Mouse (Mus musculus) embryonic fibroblast, embryonic 13.5 days (primary cell): ENCODE data around the gene Tsr1. TPM values are rescaled to one million over a fixed set of nuclear protein-coding genes. Genes with fewer than 3 reads are reported as not detected.

Experiments used
- H3K27ac ChIP-seq: 2 replicates; pipeline ENCODE4 v1.5.1; 2012; ENCODE audit warnings: low read length, control low read depth, inconsistent platforms; ENCODE audit not compliant: insufficient read depth
- H3K4me1 ChIP-seq: 2 replicates; pipeline ENCODE4 v1.6.1; 2011; ENCODE audit warnings: low read length; ENCODE audit not compliant: control insufficient read depth, insufficient read depth
- H3K4me3 ChIP-seq: 2 replicates; pipeline ENCODE4 v1.5.1; 2011; ENCODE audit warnings: mild to moderate bottlenecking, control low read depth, low read length; ENCODE audit not compliant: insufficient read depth
- CTCF ChIP-seq: IDR thresholded peaks from 2 replicates; pipeline ENCODE4 v1.5.1; 2011; ENCODE audit warnings: mild to moderate bottlenecking, control low read depth, low read length, moderate library complexity, borderline replicate concordance; ENCODE audit not compliant: insufficient read depth
- POLR2A ChIP-seq: IDR thresholded peaks from 2 replicates; pipeline ENCODE4 v1.6.1; 2011; ENCODE audit warnings: low read depth, mild to moderate bottlenecking, control low read depth, low read length, moderate library complexity
- polyA plus RNA-seq: library from polyadenylated mRNA; stranded (reverse); fragments of >200 nt; gene quantifications from 2 replicates; pipeline ENCODE4 v1.2.4, GENCODE M21; 2011; ENCODE audit warnings: low read depth; ENCODE audit not compliant: missing spikeins, insufficient read length

The Tsr1 gene
- polyA plus RNA-seq, 1 experiment = 64.3 TPM

DNA sequence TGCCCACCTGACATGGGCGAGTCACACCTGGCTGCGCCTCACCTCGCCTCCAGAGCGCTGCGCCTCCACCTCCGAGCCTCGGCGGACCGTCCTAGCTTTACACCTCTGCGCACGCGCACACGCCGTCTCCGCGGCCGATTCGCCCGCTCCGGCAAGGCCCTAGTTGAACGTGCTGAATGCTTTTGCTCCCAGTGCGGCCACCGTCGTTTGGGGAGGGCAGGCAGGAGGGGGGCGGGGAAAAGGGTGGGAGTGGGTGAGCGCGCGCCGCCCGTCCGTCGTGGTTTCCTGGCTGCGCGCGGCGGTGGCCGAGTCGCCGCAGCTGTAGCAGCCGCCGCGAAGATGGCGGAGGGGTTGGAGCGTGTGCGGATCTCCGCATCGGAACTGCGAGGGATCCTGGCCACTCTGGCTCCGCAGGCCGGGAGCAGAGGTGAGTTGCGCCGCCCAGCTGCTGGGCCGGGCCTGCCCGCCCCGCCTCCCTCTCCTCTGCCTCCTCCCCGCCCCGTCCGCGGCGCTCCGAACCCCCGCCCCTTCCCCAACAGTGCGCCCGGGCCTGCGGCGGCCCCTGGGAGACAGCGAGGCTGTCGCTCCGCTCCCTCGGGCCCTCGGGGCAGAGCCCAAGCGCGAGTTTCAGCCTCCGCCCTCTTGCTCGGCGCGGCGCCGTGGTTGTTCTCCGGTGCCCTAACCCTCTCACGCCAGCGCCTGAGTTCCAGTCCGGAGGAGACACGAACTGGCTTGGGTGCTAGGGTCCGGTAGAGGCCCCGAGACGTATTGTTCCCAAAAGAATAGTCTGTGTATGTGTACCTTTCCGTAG, 27.9 kb downstream of the Tsr1 start, which contains the start of the genes Smg6 and Srr:
TSS of gene Smg6 (plus strand) at position 247 of the 811 bp plus-strand sequence.
TSS of gene Srr (minus strand) at position 372 of the 811 bp plus-strand sequence.
- TF ChIP-seq POLR2A = peak; percentile 80
- no peak for TF ChIP-seq CTCF
- Histone ChIP-seq H3K27ac (peak within 1 kb of the TSS; percentile 94), H3K4me3 (peak within 1 kb of the TSS; percentile 90), H3K4me1 (no peaks in the 10 kb centered on the region)

DNA sequence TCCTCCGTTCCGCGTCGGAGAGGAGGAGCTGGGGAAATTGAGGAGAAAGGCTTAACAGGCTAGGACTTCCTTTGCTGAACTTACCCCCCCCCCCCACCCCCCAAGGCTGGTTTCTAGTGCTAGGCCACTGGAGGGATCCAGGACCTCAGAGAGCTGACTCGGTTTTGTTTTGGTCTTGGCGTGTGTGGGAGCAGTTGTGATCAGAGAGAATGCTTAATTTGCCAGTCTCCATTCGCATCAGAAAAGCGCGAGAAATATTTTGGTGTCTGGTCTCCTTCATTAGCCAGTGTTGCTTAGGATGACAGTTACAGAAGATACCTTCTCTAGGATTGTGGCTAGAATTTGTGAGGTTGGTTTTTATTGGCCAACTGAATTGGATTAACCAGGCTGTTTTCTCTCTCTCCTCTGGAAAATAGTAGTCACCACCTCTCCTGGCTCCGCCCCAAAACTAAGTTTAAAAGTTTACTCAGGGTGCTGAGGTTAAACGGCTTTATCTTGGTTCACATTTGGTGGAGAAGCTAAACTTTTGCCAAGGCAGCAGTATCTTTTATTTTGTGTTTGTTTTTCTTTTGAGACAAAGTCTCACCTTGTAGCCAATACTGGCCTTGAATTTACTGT, 28.6 kb downstream of the Tsr1 start:
- TF ChIP-seq POLR2A (no peak), CTCF (no peak)
- peak overlapping the region; percentile 94 for H3K27ac ChIP-seq
- H3K4me3 ChIP-seq = peak overlapping the region; percentile 90
- H3K4me1 ChIP-seq = no peaks in the 10 kb centered on the region

GRCm38 (mm10) chr11:74927236-74927725, 29.4 kb downstream of the Tsr1 start:
- Histone ChIP-seq H3K27ac (no peak overlapping the region), H3K4me1 (no peaks in the 10 kb centered on the region), H3K4me3 (no peak overlapping the region)
- no peak for TF ChIP-seq POLR2A
- no peak for TF ChIP-seq CTCF

GRCm38 (mm10) chr11:74929111-74929510, 31.2 kb downstream of the Tsr1 start:
- no peak overlapping the region for H3K4me3 ChIP-seq
- TF ChIP-seq CTCF (no peak), POLR2A (no peak)
- H3K4me1 ChIP-seq = no peaks in the 10 kb centered on the region
- H3K27ac ChIP-seq = no peak overlapping the region

DNA sequence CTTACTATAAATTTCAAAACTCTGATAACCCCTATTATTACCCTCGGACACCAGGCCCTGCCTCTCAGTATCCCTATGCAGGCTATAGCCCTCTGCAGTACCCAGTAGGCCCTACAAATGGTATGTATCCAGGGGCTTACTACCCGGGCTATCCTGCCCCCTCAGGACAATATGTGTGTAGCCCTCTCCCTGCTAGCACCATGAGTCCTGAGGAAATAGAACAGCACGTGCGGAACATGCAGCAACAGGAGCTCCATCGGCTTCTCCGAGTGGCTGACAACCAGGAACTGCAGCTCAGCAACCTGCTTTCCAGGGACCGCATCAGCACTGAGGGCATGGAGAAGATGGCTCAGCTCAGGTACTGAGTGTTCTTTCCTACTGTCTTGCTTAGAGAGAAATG, 32.5 kb downstream of the Tsr1 start:
- H3K4me1 ChIP-seq = no peaks in the 10 kb centered on the region
- H3K27ac ChIP-seq = no peak overlapping the region
- no peak for TF ChIP-seq CTCF
- no peak for TF ChIP-seq POLR2A
- H3K4me3 ChIP-seq = no peak overlapping the region

DNA sequence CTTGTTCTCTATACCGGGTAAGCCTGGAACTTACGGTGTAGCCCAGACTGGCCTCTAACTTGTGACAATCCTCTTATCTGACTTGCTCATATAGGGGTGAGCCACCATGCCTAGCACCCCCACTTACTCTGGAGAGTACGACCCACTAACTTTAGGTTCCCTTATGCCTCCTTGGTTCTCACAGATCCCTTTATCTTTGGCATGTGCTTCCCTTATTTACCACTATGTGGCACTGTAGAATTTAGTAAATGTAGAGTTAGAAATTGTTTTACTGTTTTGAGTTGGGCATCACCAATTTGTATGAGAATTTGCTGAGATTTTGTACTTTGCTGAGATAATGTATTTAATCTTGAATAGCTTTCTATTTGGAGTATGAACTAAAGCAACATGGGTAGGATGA, 48.5 kb downstream of the Tsr1 start:
- TF ChIP-seq POLR2A = no peak
- Histone ChIP-seq H3K4me3 (no peak overlapping the region), H3K4me1 (no peaks in the 10 kb centered on the region; the same call in 1 of the 2 replicates), H3K27ac (no peak overlapping the region)

GRCm38 (mm10) chr11:74954901-74955300, 57.0 kb downstream of the Tsr1 start:
- Histone ChIP-seq H3K4me1 (no peaks in the 10 kb centered on the region), H3K27ac (no peak overlapping the region), H3K4me3 (no peak overlapping the region)
- TF ChIP-seq CTCF (no peak), POLR2A (no peak)

GRCm38 (mm10) chr11:74956006-74956405, 58.1 kb downstream of the Tsr1 start:
- TF ChIP-seq POLR2A = no peak
- TF ChIP-seq CTCF = no peak
- Histone ChIP-seq H3K4me3 (no peak overlapping the region), H3K27ac (no peak overlapping the region), H3K4me1 (no peaks in the 10 kb centered on the region)

- Histone ChIP-seq H3K4me3 (no peak overlapping the region), H3K4me1 (no peaks in the 10 kb centered on the region), H3K27ac (no peak overlapping the region)
- TF ChIP-seq CTCF (no peak), POLR2A (no peak)
Observed at GRCm38 (mm10) chr11:74957600-74957999, 59.7 kb downstream of the Tsr1 start.

Other genes with a start within 250 kb of the Tsr1 start
- gene Cluh, start 248.6 kb upstream of the Tsr1 start, polyA plus RNA-seq = 32.6 and 36.4 TPM in 2 replicates
- gene Pafah1b1, start 173.4 kb upstream of the Tsr1 start, polyA plus RNA-seq = 111 and 122 TPM in 2 replicates
- gene Mettl16, start 127.2 kb upstream of the Tsr1 start, polyA plus RNA-seq = 25.6 and 29.1 TPM in 2 replicates
- 10.9 and 14.4 TPM in 2 replicates for gene Mnt, start 67.2 kb upstream of the Tsr1 start, polyA plus RNA-seq
- gene Sgsm2, start 1.0 kb upstream of the Tsr1 start, polyA plus RNA-seq = 11.4 and 15.5 TPM in 2 replicates
- 16.2 and 19.1 TPM in 2 replicates for gene Smg6, start 27.8 kb downstream of the Tsr1 start, polyA plus RNA-seq
- gene Srr, start 27.9 kb downstream of the Tsr1 start, polyA plus RNA-seq = 33.4 and 37.1 TPM in 2 replicates